Mouse (Mus musculus) mouse trophoblast stem cell (cell line): ENCODE results near the gene Cog5.

ENCODE experiments used
- in situ Hi-C, 2 experiments: fragments of 300-500 bp; cut with MseI, MboI; formaldehyde crosslinking; loops; 2 replicates in 1 of 2; 3 replicates in 1 of 2; pipeline ENCODE4 v1.15.1; 2025

Cog5 gene

DNA sequence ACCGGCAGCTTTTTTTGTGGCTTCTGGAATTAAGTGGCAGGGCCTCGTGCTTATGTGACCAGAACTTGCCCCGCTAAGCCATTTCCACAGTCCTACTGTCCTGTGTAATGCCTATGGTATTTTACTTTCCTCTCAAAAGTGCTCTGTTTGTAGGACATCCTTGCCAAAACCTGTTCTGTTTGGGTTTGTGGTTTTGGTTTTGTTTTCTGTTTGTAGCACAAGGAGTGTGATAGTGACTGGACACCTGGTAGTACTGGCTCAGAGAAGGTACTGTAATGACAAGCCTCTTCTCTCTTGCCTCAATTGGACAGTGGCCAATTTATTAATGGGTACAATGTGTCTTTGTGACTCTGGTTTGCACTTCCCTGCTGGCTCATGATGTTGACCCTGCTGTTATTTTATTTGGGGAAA is 163.4 kb downstream of the Cog5 start:
- in situ Hi-C loops: no loop called here

DNA sequence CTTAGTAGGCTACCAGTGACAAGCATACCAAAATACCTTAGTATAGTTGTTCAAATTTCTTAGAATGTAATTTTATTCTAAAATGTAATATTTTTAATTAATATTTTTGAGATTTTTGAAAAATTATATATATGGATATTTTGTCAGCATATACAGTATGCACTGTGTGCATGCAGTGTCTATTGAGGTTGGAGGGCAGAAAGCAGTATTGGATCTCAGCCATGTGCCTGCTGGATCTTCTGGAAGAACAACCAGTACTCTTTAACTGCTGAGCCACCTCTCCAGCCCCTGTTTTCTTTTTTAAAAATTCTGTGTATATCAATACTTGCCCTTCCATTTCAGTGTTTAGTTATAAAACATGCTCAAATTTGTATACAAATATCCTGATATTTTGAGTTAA is 164.4 kb downstream of the Cog5 start:
- in situ Hi-C loops: no loop called here

- in situ Hi-C loops: no loop called here
Observed at GRCm38 (mm10) chr12:31819520-31819919, 164.9 kb downstream of the Cog5 start.

DNA sequence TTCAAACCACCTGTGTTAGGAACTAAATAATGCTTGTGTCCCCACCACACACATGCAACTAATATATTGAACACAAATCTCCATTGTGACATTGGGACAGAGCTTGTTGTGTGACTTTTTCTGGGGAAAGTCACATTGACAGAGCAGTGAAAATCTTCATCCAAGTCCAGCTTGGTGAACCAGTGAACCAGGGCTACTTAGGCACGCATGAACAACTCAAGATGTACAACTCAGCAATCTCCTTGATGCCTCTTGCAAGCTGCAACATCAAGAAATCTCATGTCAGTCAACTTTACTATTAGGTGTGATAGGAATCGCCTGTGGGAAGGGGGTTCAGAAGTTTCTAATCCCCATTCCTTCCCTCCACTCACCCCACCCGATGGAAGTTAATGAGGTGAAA is 169.0 kb downstream of the Cog5 start:
- in situ Hi-C loops: no loop called here

- in situ Hi-C loops: no loop called here
Observed at GRCm38 (mm10) chr12:31824831-31825230, 170.2 kb downstream of the Cog5 start.

DNA sequence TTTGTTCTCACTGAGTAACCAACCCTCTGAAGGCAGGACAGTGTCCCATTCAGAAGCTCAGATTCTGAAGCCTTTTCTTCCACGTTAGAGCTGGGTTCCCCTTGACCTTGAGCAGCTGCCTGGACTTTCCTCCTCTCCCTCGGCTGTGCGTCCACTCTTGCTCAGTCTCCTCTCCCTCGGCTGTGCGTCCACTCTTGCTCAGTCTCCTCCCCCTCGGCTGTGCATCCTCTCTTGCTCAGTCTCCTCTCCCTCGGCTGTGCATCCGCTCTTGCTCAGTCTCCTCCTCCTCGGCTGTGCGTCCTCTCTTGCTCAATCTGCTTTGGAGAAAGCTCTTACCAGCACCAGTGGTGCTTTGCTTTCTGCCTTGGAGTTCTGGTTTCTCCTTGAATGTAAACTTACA is 171.2 kb downstream of the Cog5 start:
- in situ Hi-C loops: no loop called here

DNA sequence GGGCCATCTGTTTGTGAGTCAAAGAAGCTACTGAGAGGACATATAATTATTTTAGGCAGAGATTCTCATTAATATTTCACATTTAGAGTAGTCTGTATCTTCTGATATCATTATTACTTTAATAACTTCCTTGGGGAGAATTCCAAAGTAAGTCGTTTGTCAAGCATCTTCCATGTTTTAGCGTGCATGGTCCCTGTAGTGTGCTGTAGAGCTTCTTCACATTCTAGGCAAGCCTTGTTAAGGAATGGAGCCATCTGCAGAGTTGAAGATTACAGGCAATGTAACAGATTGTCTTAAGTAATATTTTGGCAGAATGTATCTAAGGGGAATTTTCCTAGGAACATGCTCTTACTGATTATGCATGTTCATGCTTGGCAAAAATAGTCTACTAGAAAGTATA is 171.8 kb downstream of the Cog5 start:
- in situ Hi-C loops: no loop called here

- in situ Hi-C loops: no loop called here
Observed at GRCm38 (mm10) chr12:31835480-31835879, 180.8 kb downstream of the Cog5 start.

- in situ Hi-C loops: no loop called here
Observed at GRCm38 (mm10) chr12:31836211-31836610, 181.5 kb downstream of the Cog5 start.

DNA sequence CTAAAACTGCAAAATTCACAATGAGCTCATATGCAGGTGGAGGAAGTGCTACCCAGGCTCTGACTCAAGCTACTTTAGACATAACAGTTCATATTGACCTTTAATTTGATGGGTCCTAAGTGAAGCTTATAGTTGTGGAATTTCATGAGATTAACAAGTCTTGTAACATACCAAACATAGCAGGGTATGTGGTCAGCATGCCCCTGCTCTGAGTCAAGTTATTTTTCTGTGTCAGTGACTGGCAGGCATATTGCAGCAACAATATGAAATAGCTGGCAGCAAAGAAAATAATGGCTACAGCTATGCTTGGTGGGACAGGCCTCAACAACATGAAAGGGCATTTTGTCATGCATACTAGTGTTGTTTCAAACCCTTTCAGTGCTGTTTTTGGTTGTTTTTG is 183.9 kb downstream of the Cog5 start:
- in situ Hi-C loops: no loop called here

- in situ Hi-C loops: no loop called here
Observed at GRCm38 (mm10) chr12:31839249-31839648, 184.6 kb downstream of the Cog5 start.

DNA sequence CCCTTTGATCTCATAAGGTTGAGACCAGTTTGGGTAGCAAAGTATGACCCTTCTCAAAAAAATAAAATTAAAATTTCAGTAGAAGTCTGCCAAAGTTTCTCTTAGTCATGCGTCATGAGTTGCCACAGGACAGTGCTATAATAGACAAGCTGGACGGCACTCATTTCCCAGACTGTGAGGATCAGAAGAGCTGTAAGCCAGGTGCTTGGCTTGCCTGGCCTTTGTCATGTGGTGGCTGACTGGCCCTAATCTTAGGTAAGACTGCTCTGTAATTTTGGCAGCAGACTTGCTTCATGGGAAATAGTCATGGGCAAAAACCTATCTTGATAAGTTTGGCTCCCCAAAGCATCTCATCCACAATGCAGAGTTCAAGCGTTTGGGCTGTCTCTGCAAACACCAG is 191.4 kb downstream of the Cog5 start:
- in situ Hi-C loops: no loop called here

DNA sequence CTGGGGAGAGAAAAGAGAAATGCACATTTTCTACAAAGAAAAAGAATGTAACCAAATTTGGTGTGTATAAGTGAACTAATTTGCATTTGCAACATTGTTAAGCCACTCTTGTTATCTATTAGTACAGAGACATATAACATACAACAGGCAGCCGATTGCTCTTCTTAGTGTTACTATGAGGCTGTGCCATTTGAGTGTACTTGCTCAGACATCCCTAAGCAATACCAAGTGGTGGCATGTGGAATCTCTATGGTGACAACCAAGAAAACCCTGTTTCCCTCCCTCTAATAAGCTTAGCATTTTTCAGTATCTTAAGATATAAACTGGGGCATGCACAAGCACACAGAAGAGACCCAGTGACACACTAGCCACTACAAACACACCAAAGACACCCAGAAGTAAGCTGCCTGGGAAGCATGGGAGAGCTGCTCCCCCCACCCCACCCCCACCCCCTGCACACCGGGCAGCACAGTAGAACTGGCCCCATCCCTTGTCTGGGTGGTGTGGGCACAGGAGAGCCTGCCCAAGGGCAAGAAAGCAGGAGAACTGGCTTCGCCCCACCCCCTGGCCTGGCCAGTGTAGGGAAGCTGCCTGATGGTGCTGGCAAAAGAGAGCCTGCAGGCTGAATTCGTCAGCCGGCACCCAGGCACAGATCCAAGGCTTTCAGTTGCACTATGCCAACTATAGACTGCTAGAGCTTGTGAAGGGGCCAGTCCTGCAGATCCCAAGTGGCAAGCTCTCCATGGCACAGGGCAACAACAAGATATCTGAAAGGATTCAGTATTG is 194.2 kb downstream of the Cog5 start:
- in situ Hi-C loops: no loop called here

DNA sequence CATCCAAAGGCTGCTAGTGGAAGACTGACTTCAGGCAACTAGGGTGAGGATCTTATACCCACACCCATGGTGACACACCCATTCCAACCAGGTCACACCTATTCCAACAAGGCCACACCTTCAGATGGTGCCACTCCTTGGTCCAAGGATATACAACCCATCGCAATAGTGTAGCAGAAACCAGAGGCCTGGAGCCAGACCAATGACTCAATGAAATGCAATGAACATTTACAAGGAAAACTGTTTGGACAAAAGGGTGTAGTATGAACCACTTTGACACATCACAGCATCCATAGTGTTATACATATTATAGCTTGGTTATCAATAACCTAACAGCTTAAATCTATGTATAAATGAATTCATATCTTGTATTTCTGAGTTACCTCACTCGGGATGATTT is 194.9 kb downstream of the Cog5 start:
- in situ Hi-C loops: no loop called here

GRCm38 (mm10) chr12:31854039-31854438 is 199.4 kb downstream of the Cog5 start:
- in situ Hi-C loops: no loop called here

GRCm38 (mm10) chr12:31854817-31855216 is 200.1 kb downstream of the Cog5 start:
- in situ Hi-C loops: no loop called here

DNA sequence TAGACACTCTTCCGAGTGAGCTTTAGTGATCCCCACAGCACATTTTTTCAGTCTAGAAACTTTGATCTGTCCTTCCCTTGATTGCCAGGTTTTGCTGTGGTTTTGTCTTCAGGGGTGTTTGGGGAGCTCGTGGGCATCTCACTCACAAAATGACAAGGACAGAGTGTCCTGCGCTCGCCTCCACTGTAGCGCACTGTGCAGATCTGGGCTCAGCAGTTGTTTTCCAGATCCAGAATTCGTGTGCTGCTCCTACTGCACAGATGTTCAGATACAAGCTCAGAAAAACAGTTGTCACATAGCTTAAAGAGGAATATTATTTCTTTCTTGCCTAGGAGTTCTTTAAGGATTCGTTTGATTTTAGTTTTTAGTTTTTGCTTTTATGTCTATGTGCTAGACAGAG is 203.1 kb downstream of the Cog5 start:
- in situ Hi-C loops: no loop called here

- in situ Hi-C loops: no loop called here
Observed at GRCm38 (mm10) chr12:31862668-31863538, 208.2 kb downstream of the Cog5 start.

- in situ Hi-C loops: no loop called here
Observed at GRCm38 (mm10) chr12:31876775-31877174, 222.1 kb downstream of the Cog5 start.

- in situ Hi-C loops: no loop called here
Observed at GRCm38 (mm10) chr12:31882736-31883135, 228.1 kb downstream of the Cog5 start.

- in situ Hi-C loops: no loop called here
Observed at GRCm38 (mm10) chr12:31884365-31884764, 229.7 kb downstream of the Cog5 start.

- in situ Hi-C loops: no loop called here
Observed at GRCm38 (mm10) chr12:31885084-31885483, 230.4 kb downstream of the Cog5 start.
